Mouse (Mus musculus) intestine, embryonic 16.5 days (tissue): ENCODE data around the gene Dnajb11. TPM values are rescaled to one million over a fixed set of nuclear protein-coding genes. Genes with fewer than 3 reads are reported as not detected.

Source experiments
- ATAC-seq: fragments of 200-750 bp; cut with Nextera tagmentation; 2 replicates; pipeline ENCODE4 v1.8.0; 2017; ENCODE audit warnings: moderate TSS enrichment, moderate library complexity
- H3K27ac ChIP-seq: fragments of 300-500 bp; sonication (generic); 2 replicates; pipeline ENCODE4 v1.5.1; 2014; ENCODE audit warnings: mild to moderate bottlenecking, low read length
- H3K27me3 ChIP-seq: fragments of 300-500 bp; sonication (generic); replicated peaks from 2 replicates; pipeline ENCODE4 v1.6.1; 2014; ENCODE audit warnings: low read length, control low read depth, mixed read lengths; ENCODE audit not compliant: control insufficient read depth, insufficient read depth
- H3K36me3 ChIP-seq: fragments of 300-500 bp; sonication (generic); 2 replicates; pipeline ENCODE4 v1.6.1; 2014; ENCODE audit warnings: low read length, control low read depth; ENCODE audit not compliant: control insufficient read depth, insufficient read depth
- H3K4me1 ChIP-seq: fragments of 300-500 bp; sonication (generic); 2 replicates; pipeline ENCODE4 v1.6.1; 2014; ENCODE audit warnings: low read length, control low read depth, mixed read lengths; ENCODE audit not compliant: control insufficient read depth, insufficient read depth
- H3K4me2 ChIP-seq: fragments of 300-500 bp; sonication (generic); 2 replicates; pipeline ENCODE4 v1.6.1; 2014; ENCODE audit warnings: low read depth, low read length, control low read depth
- H3K4me3 ChIP-seq: fragments of 300-500 bp; sonication (generic); 2 replicates; pipeline ENCODE4 v1.5.1; 2014; ENCODE audit warnings: mild to moderate bottlenecking, low read length
- H3K9ac ChIP-seq: fragments of 300-500 bp; sonication (generic); 2 replicates; pipeline ENCODE4 v1.6.1; 2014; ENCODE audit warnings: low read depth, low read length
- H3K9me3 ChIP-seq: fragments of 300-500 bp; sonication (generic); 2 replicates; pipeline ENCODE4 v1.6.1; 2016; ENCODE audit warnings: low read length, control low read depth; ENCODE audit not compliant: control insufficient read depth
- WGBS: fragments of 180-500 bp; shearing (Covaris S2); extraction: QIAGEN DNeasy Blood & Tissue Kit; methylation state at CpG from one replicate; pipeline ENCODE4 v1.1.7; 2014; 5-methylcytosine and 5-hydroxymethylcytosine counted together
- polyA plus RNA-seq: library from polyadenylated mRNA; unstranded; fragments of >200 nt; fragmentation: Nextera tagmentation; extraction: Ambion mirVana; gene quantifications from 2 replicates; pipeline ENCODE4 v1.2.1, GENCODE M21; 2015

Dnajb11 gene
- polyA plus RNA-seq, 1 experiment from 2014 or later = 118 TPM

DNA sequence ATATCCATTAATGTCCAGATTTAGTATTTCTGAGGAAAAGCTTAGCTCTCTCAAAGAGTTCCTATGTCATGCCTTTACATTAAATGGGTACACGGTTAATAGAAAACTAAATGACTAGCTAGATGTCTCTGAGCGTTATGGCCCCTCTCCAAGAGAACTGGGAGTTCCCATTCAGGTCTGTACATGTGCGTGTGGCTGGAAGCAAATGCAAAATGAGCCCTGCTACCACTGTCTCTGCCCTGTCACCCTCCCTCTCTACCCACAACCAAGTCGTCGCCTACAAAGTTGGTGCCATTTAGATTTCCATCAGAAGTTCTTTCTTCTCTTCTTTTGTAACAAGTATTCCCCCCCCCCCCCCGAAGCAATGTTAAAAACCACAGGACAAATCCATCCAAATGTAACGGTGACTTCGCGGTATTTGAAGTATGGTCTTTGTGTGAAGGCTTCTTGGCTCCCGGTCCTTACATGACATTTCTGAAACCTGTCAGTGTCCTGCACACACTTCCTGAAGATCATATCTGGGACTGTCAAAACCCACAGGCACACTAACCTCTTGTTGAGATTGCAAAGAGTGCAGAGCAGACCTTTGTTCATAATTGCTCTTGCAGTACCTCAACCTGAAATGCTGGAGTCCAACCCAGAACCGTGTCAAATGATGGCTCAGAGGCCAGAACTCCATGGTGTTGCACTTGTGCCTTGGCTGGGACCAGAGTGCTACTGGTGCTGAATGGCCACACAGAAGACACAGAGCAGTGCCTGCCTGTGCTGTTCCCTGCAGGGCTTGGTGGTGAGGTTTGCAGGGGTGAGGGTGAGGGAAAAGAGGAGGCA is 33.3 kb downstream of the Dnajb11 start, which contains the start of gene Ahsg:
Ahsg (plus strand) TSS at position 595 of the 828 bp plus-strand sequence.
- H3K36me3 ChIP-seq = no peaks in the 10 kb centered on the region
- H3K9ac ChIP-seq = no peak within 1 kb of the TSS
- H3K9me3 ChIP-seq = no peaks in the 10 kb centered on the region
- no peaks in the 10 kb centered on the region for H3K27me3 ChIP-seq
- H3K4me2 ChIP-seq = no peak within 1 kb of the TSS
- 82% methylated on average over 11 of the region's 11 CpGs for WGBS
- no peak for ATAC-seq
- H3K4me1 ChIP-seq = no peaks in the 10 kb centered on the region
- no peak within 1 kb of the TSS for H3K4me3 ChIP-seq
- H3K27ac ChIP-seq = no peak within 1 kb of the TSS

DNA sequence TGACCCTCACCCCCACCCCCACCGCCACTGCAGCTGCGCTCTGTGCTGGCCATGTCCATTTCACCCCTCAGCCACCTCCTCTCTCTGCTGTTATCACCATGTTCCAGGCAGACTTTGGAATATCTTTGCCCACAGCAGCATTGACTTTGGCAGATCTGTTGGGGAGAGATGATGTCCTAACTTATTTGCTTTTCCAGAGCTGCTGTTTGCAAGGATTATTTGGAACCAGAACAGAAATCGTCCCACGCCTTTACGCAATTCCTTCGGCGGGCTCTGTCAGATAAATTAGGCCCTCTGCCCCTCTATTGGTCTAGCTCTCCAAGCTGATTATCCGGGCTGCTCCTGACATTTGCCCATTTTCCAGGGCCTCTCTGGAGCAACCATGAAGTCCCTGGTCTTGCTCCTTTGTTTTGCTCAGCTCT is 34.1 kb downstream of the Dnajb11 start:
- Histone ChIP-seq H3K4me2 (no peak overlapping the region), H3K27ac (no peak overlapping the region), H3K9me3 (no peaks in the 10 kb centered on the region), H3K9ac (no peak overlapping the region), H3K27me3 (no peaks in the 10 kb centered on the region), H3K4me1 (no peaks in the 10 kb centered on the region), H3K4me3 (no peak overlapping the region), H3K36me3 (no peaks in the 10 kb centered on the region)
- ATAC-seq = no peak
- 84% methylated on average over 8 of the region's 8 CpGs for WGBS

DNA sequence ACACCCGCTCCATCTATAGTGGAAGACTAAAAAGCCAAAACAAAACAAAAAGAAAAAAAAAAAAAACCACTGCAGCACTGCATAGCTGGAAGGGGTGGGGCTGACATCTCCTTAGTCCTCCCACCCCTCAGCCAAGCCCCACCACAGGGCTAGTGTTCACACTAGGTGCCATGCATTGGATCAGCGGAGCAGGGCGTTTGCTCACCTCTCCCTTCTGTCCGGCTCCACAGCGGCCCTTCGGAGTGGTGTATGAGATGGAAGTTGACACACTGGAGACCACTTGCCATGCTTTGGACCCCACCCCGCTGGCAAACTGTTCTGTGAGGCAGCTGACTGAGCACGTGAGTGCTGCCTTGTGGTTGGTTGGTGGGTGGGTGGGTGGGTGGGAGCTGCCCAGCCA is 36.5 kb downstream of the Dnajb11 start:
- Histone ChIP-seq H3K27me3 (no peaks in the 10 kb centered on the region), H3K27ac (no peak overlapping the region), H3K4me1 (no peaks in the 10 kb centered on the region), H3K9ac (no peak overlapping the region), H3K9me3 (no peaks in the 10 kb centered on the region), H3K36me3 (no peaks in the 10 kb centered on the region), H3K4me2 (no peak overlapping the region), H3K4me3 (no peak overlapping the region)
- no peak for ATAC-seq
- 73% methylated on average over 8 of the region's 8 CpGs for WGBS

DNA sequence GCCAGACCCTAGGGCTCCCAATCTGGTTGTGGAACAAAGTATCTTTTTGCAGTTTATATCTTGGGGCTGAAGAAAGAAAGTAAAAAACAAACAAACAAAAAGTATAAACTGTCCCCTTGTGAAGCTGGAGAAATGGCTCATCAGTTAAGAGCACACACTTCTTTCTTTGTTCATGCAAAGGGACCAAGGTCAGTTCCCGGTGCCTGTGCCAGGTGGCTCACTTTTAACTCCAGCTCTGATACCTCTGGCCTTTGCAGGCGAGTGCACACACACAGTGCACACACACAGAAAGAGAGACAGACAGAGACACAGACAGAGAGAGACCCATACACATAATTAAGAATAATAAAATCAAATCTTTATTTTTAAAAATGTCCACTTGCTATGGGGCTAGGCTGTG is 39.0 kb downstream of the Dnajb11 start:
- Histone ChIP-seq H3K4me2 (no peak overlapping the region), H3K4me1 (no peaks in the 10 kb centered on the region), H3K4me3 (no peak overlapping the region), H3K27ac (no peak overlapping the region), H3K9ac (no peak overlapping the region), H3K9me3 (no peaks in the 10 kb centered on the region), H3K36me3 (no peaks in the 10 kb centered on the region), H3K27me3 (no peaks in the 10 kb centered on the region)
- ATAC-seq = no peak
- WGBS = 71% methylated on average over 2 of the region's 2 CpGs

DNA sequence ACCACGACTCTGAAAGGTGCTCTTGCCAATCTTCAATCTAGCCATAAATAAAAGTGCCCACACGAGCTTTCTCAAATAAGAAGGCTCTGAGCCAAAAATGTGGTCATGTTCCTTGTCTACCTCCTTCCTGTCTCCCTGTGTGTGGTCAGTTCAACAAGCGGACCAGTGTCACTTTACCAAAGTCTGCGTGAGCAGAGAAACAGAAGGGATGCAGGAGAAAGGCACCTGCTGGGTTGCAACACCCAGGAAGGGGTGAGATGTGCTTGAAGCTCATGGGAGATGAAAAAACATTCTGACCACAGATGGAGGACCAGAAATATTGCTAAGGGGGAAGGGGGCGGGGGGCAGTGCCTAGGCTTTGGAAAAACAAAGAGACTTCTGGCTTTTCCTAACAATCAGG is 41.7 kb downstream of the Dnajb11 start:
- no peak overlapping the region for H3K9ac ChIP-seq
- no peak for ATAC-seq
- H3K27ac ChIP-seq = no peak overlapping the region
- WGBS = 64% methylated on average over 5 of the region's 5 CpGs
- no peaks in the 10 kb centered on the region for H3K9me3 ChIP-seq
- no peaks in the 10 kb centered on the region for H3K36me3 ChIP-seq
- no peaks in the 10 kb centered on the region for H3K27me3 ChIP-seq
- no peaks in the 10 kb centered on the region for H3K4me1 ChIP-seq
- H3K4me3 ChIP-seq = no peak overlapping the region
- no peak overlapping the region for H3K4me2 ChIP-seq

DNA sequence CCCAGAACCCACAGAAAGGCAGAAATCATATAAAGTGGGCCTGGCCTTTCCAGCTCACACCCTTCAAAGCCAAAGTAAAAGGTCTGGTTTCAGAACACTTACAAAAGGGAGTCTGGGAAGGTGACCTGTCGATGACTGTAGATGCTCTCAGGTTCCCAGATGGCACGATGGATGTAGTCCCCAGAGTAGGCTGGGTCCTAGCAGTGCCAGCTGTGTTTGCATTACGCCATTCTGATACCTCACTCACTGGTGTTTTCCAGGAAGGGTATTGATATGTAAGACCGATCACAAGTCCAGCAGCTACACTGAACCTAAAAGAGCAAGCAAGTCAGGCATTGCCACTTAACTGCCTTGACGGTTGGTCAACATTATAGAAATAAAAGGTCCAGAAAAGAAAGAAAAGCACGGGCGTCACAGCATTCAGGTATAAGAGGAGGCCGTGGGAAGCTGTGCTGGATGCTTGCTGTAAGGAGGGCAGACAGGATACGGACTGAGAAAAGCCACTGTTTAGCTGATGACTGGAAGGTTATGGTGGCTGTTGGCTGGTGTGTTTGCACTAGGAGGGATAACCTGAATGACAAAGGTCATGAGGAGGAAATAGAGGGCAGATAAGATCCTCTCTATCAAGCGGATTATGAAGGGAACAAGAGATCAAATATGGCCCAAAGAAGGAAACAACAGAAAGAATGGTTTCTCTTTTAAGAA is 42.4 kb downstream of the Dnajb11 start:
- no peak for ATAC-seq
- no peak overlapping the region for H3K4me2 ChIP-seq
- no peaks in the 10 kb centered on the region for H3K9me3 ChIP-seq
- H3K9ac ChIP-seq = no peak overlapping the region
- H3K36me3 ChIP-seq = no peaks in the 10 kb centered on the region
- no peaks in the 10 kb centered on the region for H3K27me3 ChIP-seq
- H3K4me1 ChIP-seq = no peaks in the 10 kb centered on the region
- no peak overlapping the region for H3K27ac ChIP-seq
- 74% methylated on average over 10 of the region's 10 CpGs for WGBS
- H3K4me3 ChIP-seq = no peak overlapping the region

DNA sequence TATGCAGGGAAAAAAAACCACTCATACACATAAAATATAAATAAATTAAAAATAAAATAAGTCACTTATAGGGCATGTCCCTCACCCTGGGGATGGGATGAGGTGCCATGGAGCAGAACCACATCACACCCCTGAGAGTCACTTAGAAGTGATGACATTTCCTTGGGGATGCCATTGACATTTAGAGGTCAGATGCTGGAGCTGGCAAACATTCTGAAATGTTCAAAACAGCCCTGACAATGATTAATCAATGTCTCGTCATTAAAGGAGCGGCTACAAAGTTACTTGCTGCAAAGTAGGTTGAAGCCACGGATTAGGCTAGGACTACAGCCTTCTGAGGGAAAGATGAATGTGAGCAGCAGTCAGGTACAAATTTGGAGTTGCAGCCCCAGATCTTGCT is 43.7 kb downstream of the Dnajb11 start:
- 64% methylated on average over 3 of the region's 3 CpGs for WGBS
- Histone ChIP-seq H3K27me3 (no peaks in the 10 kb centered on the region), H3K4me2 (no peak overlapping the region), H3K27ac (no peak overlapping the region), H3K36me3 (no peaks in the 10 kb centered on the region), H3K4me1 (no peaks in the 10 kb centered on the region), H3K4me3 (no peak overlapping the region), H3K9me3 (no peaks in the 10 kb centered on the region), H3K9ac (no peak overlapping the region)
- no peak for ATAC-seq

DNA sequence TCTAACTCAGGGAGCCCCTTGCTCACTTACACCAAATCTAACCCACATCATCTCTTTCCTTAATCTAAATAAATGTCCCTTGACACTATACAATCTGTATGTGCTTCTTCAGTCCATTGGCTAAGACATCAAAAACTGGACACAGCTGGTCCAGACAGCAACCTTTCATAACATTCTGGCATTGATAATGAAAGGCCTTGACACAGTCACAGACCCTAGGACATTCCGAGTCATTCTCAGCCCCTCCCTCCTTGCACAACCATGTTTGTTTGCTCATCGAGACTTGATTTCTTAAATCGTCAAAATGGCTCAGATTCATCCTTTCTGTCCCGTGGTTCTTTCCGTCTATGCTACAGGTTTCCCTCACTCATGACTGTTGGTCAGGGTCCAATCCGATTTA is 51.6 kb downstream of the Dnajb11 start:
- WGBS = 87% methylated on average over 6 of the region's 6 CpGs
- no peak for ATAC-seq
- H3K4me3 ChIP-seq = no peak overlapping the region

DNA sequence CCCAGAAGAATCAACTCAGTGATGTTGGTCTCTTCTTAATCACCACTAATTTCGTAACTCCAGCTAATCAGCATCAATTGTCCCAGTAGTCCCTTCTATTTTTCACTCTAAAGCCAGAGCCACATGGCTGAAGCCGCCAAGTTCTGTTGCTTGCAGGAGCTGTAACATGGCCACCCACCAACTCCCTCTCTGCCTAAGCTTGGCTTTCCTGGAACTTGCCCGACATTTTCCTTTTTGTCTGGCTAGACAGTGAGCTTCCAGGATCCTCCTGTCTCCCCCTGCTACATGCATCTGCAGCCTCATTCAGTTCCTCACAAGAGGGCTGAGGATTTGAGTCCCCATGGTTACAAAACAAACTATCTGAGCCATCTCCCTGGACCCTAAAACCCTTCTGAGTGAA is 54.3 kb downstream of the Dnajb11 start:
- no peak overlapping the region for H3K4me2 ChIP-seq
- H3K36me3 ChIP-seq = no peaks in the 10 kb centered on the region
- no peak overlapping the region for H3K27ac ChIP-seq
- H3K4me3 ChIP-seq = no peak overlapping the region
- no peaks in the 10 kb centered on the region for H3K27me3 ChIP-seq
- H3K9ac ChIP-seq = no peak overlapping the region
- H3K4me1 ChIP-seq = no peaks in the 10 kb centered on the region
- no peak for ATAC-seq
- H3K9me3 ChIP-seq = no peaks in the 10 kb centered on the region
- 82% methylated on average over 3 of the region's 3 CpGs for WGBS

More for the DNA sequence above, 51.6 kb downstream of the Dnajb11 start:
- no peaks in the 10 kb centered on the region for H3K9me3 ChIP-seq
- H3K9ac ChIP-seq = no peak overlapping the region
- no peaks in the 10 kb centered on the region for H3K27me3 ChIP-seq
- no peaks in the 10 kb centered on the region for H3K4me1 ChIP-seq
- no peaks in the 10 kb centered on the region for H3K36me3 ChIP-seq
- H3K27ac ChIP-seq = no peak overlapping the region
- H3K4me2 ChIP-seq = no peak overlapping the region
